Mouse (Mus musculus): ENCODE results near the gene Zbtb4.

DNA sequence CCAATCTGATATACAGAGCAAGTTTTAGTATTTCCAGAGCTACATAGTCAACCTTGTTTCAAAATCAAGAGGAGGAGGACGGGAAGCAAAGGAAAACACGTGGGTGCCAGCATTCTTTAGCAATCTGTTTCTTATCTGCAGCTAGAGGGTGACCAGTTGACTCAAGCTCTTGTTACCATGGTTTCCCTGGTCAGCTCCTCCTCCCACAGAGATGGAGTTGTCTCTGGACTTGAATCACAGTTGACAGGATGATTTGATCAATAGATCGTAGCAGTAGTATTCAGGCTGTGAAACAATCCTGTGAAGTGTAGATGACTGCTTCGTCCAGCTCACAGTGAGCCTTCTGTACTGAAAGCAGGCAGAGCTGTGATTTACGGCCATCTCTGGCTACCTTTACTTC lies 49.8 kb upstream of the Zbtb4 start:
- no peak for TF ChIP-seq CHD2 (IDR thresholded peaks at IDR 0.05; ENCODE audit: low read depth, low read length)
- no peak for TF ChIP-seq ZC3H11A (IDR thresholded peaks at IDR 0.05; ENCODE audit: borderline replicate concordance, low read depth, low read length)
- TF ChIP-seq ZNF384 (IDR thresholded peaks at IDR 0.05; ENCODE audit: low read depth, low read length): peak; percentile 69
- TF ChIP-seq HCFC1 (IDR thresholded peaks at IDR 0.05; ENCODE audit: borderline replicate concordance, insufficient read depth, low read length): no peak
- no peak for TF ChIP-seq MAFK (IDR thresholded peaks at IDR 0.05; ENCODE audit: insufficient read depth, low read depth, low read length)
